Mouse (Mus musculus) hindbrain, embryonic 13.5 days (tissue): ENCODE data around the gene Ell2. TPM values are rescaled to one million over a fixed set of nuclear protein-coding genes. Genes with fewer than 3 reads are reported as not detected.
"Not testable (repeated sequence)": the region's sequence is repeated elsewhere in the genome, so short reads cannot be mapped to it uniquely, and the experiment has no call there.

Experiments
- ATAC-seq: fragments of 200-750 bp; cut with Nextera tagmentation; 2 replicates; pipeline ENCODE4 v1.8.0; 2017; ENCODE audit warnings: moderate TSS enrichment; ENCODE audit not compliant: low FRiP score
- H3K27ac ChIP-seq: fragments of 300-500 bp; sonication (generic); 2 replicates; pipeline ENCODE4 v1.5.1; 2015; ENCODE audit warnings: inconsistent platforms, mild to moderate bottlenecking, moderate library complexity
- H3K27me3 ChIP-seq: fragments of 300-500 bp; sonication (generic); 2 replicates; pipeline ENCODE4 v1.6.1; 2015; ENCODE audit warnings: mild to moderate bottlenecking, inconsistent platforms
- H3K36me3 ChIP-seq: fragments of 300-500 bp; sonication (generic); 2 replicates; pipeline ENCODE4 v1.6.1; 2015; ENCODE audit warnings: mild to moderate bottlenecking, inconsistent platforms
- H3K4me1 ChIP-seq: fragments of 300-500 bp; sonication (generic); replicated peaks from 2 replicates; pipeline ENCODE4 v1.6.1; 2015; ENCODE audit warnings: inconsistent platforms
- H3K4me2 ChIP-seq: fragments of 300-500 bp; sonication (generic); 2 replicates; pipeline ENCODE4 v1.6.1; 2015; ENCODE audit warnings: inconsistent platforms, mild to moderate bottlenecking, moderate library complexity
- H3K4me3 ChIP-seq: fragments of 300-500 bp; sonication (generic); 2 replicates; pipeline ENCODE4 v1.5.1; 2015; ENCODE audit warnings: mild to moderate bottlenecking, inconsistent platforms
- H3K9ac ChIP-seq: fragments of 300-500 bp; sonication (generic); 2 replicates; pipeline ENCODE4 v1.6.1; 2015; ENCODE audit warnings: mild to moderate bottlenecking, inconsistent platforms
- H3K9me3 ChIP-seq: fragments of 300-500 bp; sonication (generic); 2 replicates; pipeline ENCODE4 v1.6.1; 2016; ENCODE audit warnings: inconsistent platforms
- WGBS: fragments of 180-500 bp; shearing (Covaris S2); methylation state at CpG from one replicate; pipeline ENCODE4 v1.1.7; 2015; 5-methylcytosine and 5-hydroxymethylcytosine counted together
- polyA plus RNA-seq: library from polyadenylated mRNA; unstranded; fragments of >200 nt; fragmentation: Nextera tagmentation; extraction: Ambion mirVana; gene quantifications from 2 replicates; pipeline ENCODE4 v1.2.1, GENCODE M21; 2015

Ell2 gene
- polyA plus RNA-seq, 1 experiment from 2014 or later, result 2.3 TPM

- not testable (repeated sequence) for H3K36me3 ChIP-seq, H3K9ac ChIP-seq, H3K9me3 ChIP-seq, H3K4me2 ChIP-seq, H3K4me3 ChIP-seq, H3K27ac ChIP-seq, ATAC-seq
- WGBS, result 100% methylated on average over 4 of the region's 5 CpGs
- H3K4me1 ChIP-seq, result peaks cover 13% of the 10 kb centered on the region
- H3K27me3 ChIP-seq, result peaks cover 14% of the 10 kb centered on the region
Measured at GRCm38 (mm10) chr13:75712544-75712943, 6.0 kb downstream of the Ell2 start.

GRCm38 (mm10) chr13:75714407-75714806 lies 7.8 kb downstream of the Ell2 start:
- Histone ChIP-seq H3K4me2 (no peak overlapping the region), H3K9ac (no peak overlapping the region), H3K27me3 (peaks cover 5% of the 10 kb centered on the region), H3K9me3 (no peaks in the 10 kb centered on the region), H3K4me3 (no peak overlapping the region), H3K27ac (no peak overlapping the region), H3K4me1 (no peaks in the 10 kb centered on the region; the same call in 1 of the 2 replicates), H3K36me3 (no peaks in the 10 kb centered on the region)
- ATAC-seq, result no peak
- 90% methylated on average over 6 of the region's 6 CpGs for WGBS

- Histone ChIP-seq H3K9me3 (no peaks in the 10 kb centered on the region), H3K4me2 (no peak overlapping the region), H3K9ac (no peak overlapping the region), H3K4me1 (no peaks in the 10 kb centered on the region), H3K27me3 (no peaks in the 10 kb centered on the region), H3K27ac (no peak overlapping the region), H3K4me3 (no peak overlapping the region), H3K36me3 (no peaks in the 10 kb centered on the region)
- no peak for ATAC-seq
- 75% methylated on average over 3 of the region's 3 CpGs for WGBS
Measured at GRCm38 (mm10) chr13:75717638-75718302, 11.2 kb downstream of the Ell2 start.

DNA sequence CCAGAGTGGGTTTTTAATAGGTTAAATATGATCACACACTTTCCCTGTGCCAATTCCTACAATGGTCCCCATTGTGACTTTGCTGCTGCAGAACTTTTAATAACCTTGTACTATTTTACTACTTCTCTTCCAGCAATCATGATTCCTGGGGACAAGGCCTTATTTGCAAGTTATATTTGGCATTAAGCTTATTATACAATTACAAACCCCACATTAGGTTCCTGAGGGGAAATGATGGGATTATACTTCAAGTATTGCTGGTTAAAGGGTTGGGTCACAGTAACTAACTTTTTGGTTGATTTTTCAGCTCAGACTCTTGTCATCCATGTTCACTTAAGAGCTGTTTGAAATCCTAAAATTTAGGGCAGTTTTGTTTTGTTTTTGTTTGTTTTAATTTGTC lies 11.8 kb downstream of the Ell2 start:
- ATAC-seq, result no peak
- Histone ChIP-seq H3K27ac (no peak overlapping the region), H3K4me1 (no peaks in the 10 kb centered on the region), H3K4me2 (no peak overlapping the region), H3K9ac (no peak overlapping the region), H3K36me3 (no peaks in the 10 kb centered on the region), H3K9me3 (no peaks in the 10 kb centered on the region), H3K27me3 (no peaks in the 10 kb centered on the region), H3K4me3 (no peak overlapping the region)

DNA sequence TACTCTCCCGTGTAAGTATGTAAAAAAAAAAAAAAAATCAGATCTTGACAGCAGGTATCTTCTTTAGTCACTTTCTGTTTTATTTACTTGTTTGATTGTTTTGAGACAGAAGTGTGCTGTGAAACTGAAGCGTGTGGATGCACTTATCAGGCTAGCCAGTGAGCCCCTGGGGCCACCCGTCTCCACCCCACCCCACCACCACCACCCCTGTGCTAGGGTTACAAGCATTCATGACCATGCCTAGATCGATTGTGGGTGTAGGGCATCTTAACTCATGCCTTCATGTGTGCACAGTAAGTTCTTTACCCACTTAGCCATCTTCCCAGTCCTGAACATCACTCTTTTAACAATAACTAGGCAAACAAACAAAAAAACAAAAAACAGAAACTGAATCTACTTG lies 13.1 kb downstream of the Ell2 start:
- 89% methylated on average over 4 of the region's 4 CpGs for WGBS
- Histone ChIP-seq H3K27me3 (no peaks in the 10 kb centered on the region), H3K36me3 (no peaks in the 10 kb centered on the region), H3K9ac (no peak overlapping the region), H3K4me2 (no peak overlapping the region), H3K4me1 (no peaks in the 10 kb centered on the region), H3K27ac (no peak overlapping the region), H3K4me3 (no peak overlapping the region), H3K9me3 (no peaks in the 10 kb centered on the region)
- ATAC-seq, result no peak

- WGBS, result 73% methylated on average over 4 of the region's 4 CpGs
- ATAC-seq, result peak; percentile 46; the same call in 1 of the 2 replicates
Measured at GRCm38 (mm10) chr13:75726569-75727373, 20.2 kb downstream of the Ell2 start.

GRCm38 (mm10) chr13:75727932-75728331 lies 21.4 kb downstream of the Ell2 start:
- Histone ChIP-seq H3K4me1 (peaks cover 6% of the 10 kb centered on the region), H3K9me3 (no peaks in the 10 kb centered on the region), H3K9ac (no peak overlapping the region), H3K27me3 (no peaks in the 10 kb centered on the region), H3K36me3 (no peaks in the 10 kb centered on the region), H3K4me3 (no peak overlapping the region), H3K4me2 (no peak overlapping the region), H3K27ac (no peak overlapping the region)
- 79% methylated on average over 1 of the region's 1 CpGs for WGBS
- no peak for ATAC-seq

More at GRCm38 (mm10) chr13:75726569-75727373, 20.2 kb downstream of the Ell2 start:
- Histone ChIP-seq H3K9ac (no peak overlapping the region), H3K4me2 (no peak overlapping the region), H3K4me1 (peaks cover 6% of the 10 kb centered on the region), H3K27ac (no peak overlapping the region), H3K9me3 (no peaks in the 10 kb centered on the region), H3K36me3 (no peaks in the 10 kb centered on the region), H3K4me3 (no peak overlapping the region), H3K27me3 (no peaks in the 10 kb centered on the region)

DNA sequence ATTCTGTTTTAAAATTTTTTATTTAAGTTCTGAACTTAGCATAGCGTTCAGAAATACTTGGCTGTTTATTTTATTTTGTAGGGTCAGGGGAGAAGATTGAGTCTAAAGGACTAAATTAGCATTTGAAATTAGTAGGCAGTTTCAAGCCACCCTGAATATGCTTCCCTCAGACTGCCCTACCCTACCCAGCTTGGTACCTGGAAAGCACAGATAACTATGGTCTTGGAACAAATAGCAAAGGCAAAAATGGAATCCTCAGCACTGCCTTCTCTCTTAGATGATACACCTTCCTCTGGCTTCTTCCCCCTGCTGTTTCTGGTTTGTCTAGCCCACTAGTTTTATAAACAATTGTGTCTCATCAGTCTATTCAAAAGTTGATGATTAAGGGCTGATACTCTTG lies 23.3 kb downstream of the Ell2 start:
- 74% methylated on average over 1 of the region's 1 CpGs for WGBS
- H3K27me3 ChIP-seq, result no peaks in the 10 kb centered on the region
- ATAC-seq, result no peak

DNA sequence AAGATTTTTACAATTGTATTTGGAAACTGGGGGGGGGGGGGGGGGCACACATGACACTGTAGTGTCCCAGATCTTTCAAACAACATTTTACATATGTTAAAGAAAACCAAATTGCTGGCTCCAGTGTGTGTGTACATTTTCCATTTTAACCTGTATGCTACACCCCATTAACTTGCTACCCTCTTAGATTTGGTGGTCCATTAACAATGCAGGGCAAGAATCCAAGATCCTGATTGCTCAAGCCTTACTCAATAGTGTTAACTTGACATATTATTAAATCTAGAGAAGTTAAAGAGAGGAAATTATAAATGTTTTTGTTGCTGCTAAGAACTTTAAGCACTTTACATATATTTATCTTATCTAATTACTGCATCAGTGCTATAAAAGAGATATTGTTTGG lies 24.2 kb downstream of the Ell2 start:
- ATAC-seq, result no peak

More for the DNA sequence above, 23.3 kb downstream of the Ell2 start:
- H3K9me3 ChIP-seq, result no peaks in the 10 kb centered on the region
- no peak overlapping the region for H3K4me3 ChIP-seq
- H3K36me3 ChIP-seq, result no peaks in the 10 kb centered on the region
- H3K4me1 ChIP-seq, result peaks cover 6% of the 10 kb centered on the region
- no peak overlapping the region for H3K9ac ChIP-seq
- no peak overlapping the region for H3K4me2 ChIP-seq
- H3K27ac ChIP-seq, result no peak overlapping the region

GRCm38 (mm10) chr13:75733594-75734161 lies 27.1 kb downstream of the Ell2 start:
- Histone ChIP-seq H3K4me1 (no peaks in the 10 kb centered on the region), H3K27me3 (no peaks in the 10 kb centered on the region), H3K9me3 (no peaks in the 10 kb centered on the region), H3K9ac (no peak overlapping the region), H3K36me3 (no peaks in the 10 kb centered on the region), H3K4me2 (no peak overlapping the region), H3K4me3 (no peak overlapping the region), H3K27ac (no peak overlapping the region)
- WGBS, result 74% methylated on average over 3 of the region's 3 CpGs
- ATAC-seq, result no peak

More for the DNA sequence above, 24.2 kb downstream of the Ell2 start:
- no peak overlapping the region for H3K4me3 ChIP-seq
- H3K4me1 ChIP-seq, result peaks cover 6% of the 10 kb centered on the region
- no peak overlapping the region for H3K27ac ChIP-seq
- no peaks in the 10 kb centered on the region for H3K9me3 ChIP-seq
- no peak overlapping the region for H3K4me2 ChIP-seq
- no peaks in the 10 kb centered on the region for H3K36me3 ChIP-seq
- no peak overlapping the region for H3K9ac ChIP-seq
- H3K27me3 ChIP-seq, result no peaks in the 10 kb centered on the region

DNA sequence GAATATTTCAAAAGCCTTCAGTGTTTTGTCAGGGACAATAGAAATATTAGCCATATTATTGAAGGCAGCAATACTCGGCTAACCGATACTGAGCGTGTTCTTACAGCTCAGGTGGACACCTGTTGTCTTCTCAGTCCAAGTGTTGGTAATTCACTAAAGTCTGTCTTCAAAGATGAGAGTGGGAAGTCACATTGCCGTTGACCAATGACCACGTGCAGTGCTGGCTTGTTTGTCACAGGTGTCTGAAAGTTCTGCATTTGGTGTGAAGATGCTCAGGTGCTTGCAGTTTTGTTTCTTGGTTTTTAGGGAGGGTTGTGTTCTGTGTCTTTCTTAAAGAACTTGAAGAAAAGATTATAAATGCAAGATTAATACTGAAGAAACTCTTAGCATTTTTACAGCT lies 27.7 kb downstream of the Ell2 start:
- Histone ChIP-seq H3K27ac (no peak overlapping the region), H3K36me3 (no peaks in the 10 kb centered on the region), H3K4me2 (no peak overlapping the region), H3K9ac (no peak overlapping the region), H3K4me1 (no peaks in the 10 kb centered on the region), H3K27me3 (no peaks in the 10 kb centered on the region), H3K4me3 (no peak overlapping the region), H3K9me3 (no peaks in the 10 kb centered on the region)
- ATAC-seq, result no peak
- WGBS, result 91% methylated on average over 5 of the region's 5 CpGs

DNA sequence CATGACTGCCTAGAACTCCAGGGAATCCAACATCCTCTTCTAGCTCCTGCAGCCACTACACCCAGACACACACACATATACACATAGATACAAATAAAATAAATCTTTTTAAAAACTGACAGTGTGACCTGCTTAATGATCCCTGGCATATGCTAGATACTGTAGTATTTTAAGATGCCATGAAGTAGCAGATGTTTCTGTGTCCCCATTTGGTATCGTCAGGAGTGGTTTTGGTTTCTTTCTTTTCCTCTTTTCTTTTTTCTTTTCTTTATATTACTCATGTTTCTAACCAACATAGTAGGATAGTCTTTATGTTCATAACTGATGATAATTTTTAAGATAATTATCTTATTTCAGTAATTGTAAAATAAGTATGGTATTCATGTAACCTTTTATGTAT lies 29.0 kb downstream of the Ell2 start:
- WGBS, result 84% methylated on average over 1 of the region's 1 CpGs
- no peaks in the 10 kb centered on the region for H3K27me3 ChIP-seq
- ATAC-seq, result no peak

More for the DNA sequence above, 29.0 kb downstream of the Ell2 start:
- no peak overlapping the region for H3K9ac ChIP-seq
- no peaks in the 10 kb centered on the region for H3K36me3 ChIP-seq
- H3K4me3 ChIP-seq, result no peak overlapping the region
- H3K4me2 ChIP-seq, result no peak overlapping the region
- no peaks in the 10 kb centered on the region for H3K4me1 ChIP-seq
- H3K9me3 ChIP-seq, result no peaks in the 10 kb centered on the region
- H3K27ac ChIP-seq, result no peak overlapping the region
